Mouse (Mus musculus): Measurements from ENCODE around the gene Btbd8.

- TF ChIP-seq POLR2A (IDR thresholded peaks at IDR 0.05; ENCODE audit: control insufficient read depth, low read depth, low read length) (no peak), CTCF (IDR thresholded peaks at IDR 0.05; ENCODE audit: control insufficient read depth, insufficient read depth, insufficient replicate concordance, low read depth, low read length) (no peak)
These were observed 84.1 kb downstream of the Btbd8 start for GRCm38 (mm10) chr5:107521897-107522296.
